8 mouse cellular contexts compared by ENCODE assay signal in genomic region chr4:88035361-88035760, GRCm38 (mm10). TPM values are rescaled to one million over a fixed set of nuclear protein-coding genes. Genes with fewer than 3 reads are reported as not detected.
A peak's percentile ranks its signal among the peaks of the same experiment; 100 is the strongest.
DNase-seq lines count a peak whose midpoint lies in the region; ATAC-seq and TF ChIP-seq lines count a peak whose summit lies in the region.

No protein-coding gene starts in this region.

- no peak for TF ChIP-seq POLR2A in heart, adult 2 months (IDR thresholded peaks at IDR 0.05; ENCODE audit: insufficient read depth, low read depth, low read length)
- no peak for TF ChIP-seq POLR2A in limb, embryonic 14.5 days (IDR thresholded peaks at IDR 0.05; ENCODE audit: borderline replicate concordance, extremely low read depth, insufficient read depth, insufficient read length)

- WGBS in heart, adult 2 months, result under 1% methylated on average over 11 of the region's 11 CpGs
- under 1% methylated on average over 11 of the region's 11 CpGs for WGBS in intestine, postnatal 0 days
- WGBS in limb, embryonic 14.5 days, result 1% methylated on average over 11 of the region's 11 CpGs
- under 1% methylated on average over 11 of the region's 11 CpGs for WGBS in midbrain, embryonic 14.5 days
- WGBS in stomach, embryonic 16.5 days, result under 1% methylated on average over 11 of the region's 11 CpGs

- no peaks in the 10 kb centered on the region; the same call in 1 of the 2 replicates for H3K36me3 ChIP-seq in heart, adult 2 months (ENCODE audit: control insufficient read depth, insufficient read depth, low read length)
- no peaks in the 10 kb centered on the region for H3K36me3 ChIP-seq in intestine, postnatal 0 days (ENCODE audit: control insufficient read depth, insufficient read depth)
- no peaks in the 10 kb centered on the region for H3K36me3 ChIP-seq in limb, embryonic 14.5 days (ENCODE audit: control insufficient read depth, insufficient read depth, low read length)
- no peaks in the 10 kb centered on the region for H3K36me3 ChIP-seq in midbrain, embryonic 14.5 days (ENCODE audit: control insufficient read depth, insufficient read depth, low read length)
- H3K36me3 ChIP-seq in stomach, embryonic 16.5 days (ENCODE audit: control insufficient read depth, insufficient read depth, low read length), result no peaks in the 10 kb centered on the region

- no peaks in the 10 kb centered on the region for H3K9me3 ChIP-seq in intestine, postnatal 0 days (ENCODE audit: control insufficient read depth)
- H3K9me3 ChIP-seq in limb, embryonic 14.5 days (ENCODE audit: control insufficient read depth, low read length), result no peaks in the 10 kb centered on the region
- no peaks in the 10 kb centered on the region for H3K9me3 ChIP-seq in midbrain, embryonic 14.5 days (ENCODE audit: control insufficient read depth, low read length)
- H3K9me3 ChIP-seq in stomach, embryonic 16.5 days (replicated peaks; ENCODE audit: control insufficient read depth, low read length), result no peaks in the 10 kb centered on the region

- no peak overlapping the region for H3K4me3 ChIP-seq in heart, adult 2 months
- H3K4me3 ChIP-seq in intestine, postnatal 0 days (ENCODE audit: low read depth, low read length), result peak overlapping the region; percentile 13; the same call in 1 of the 2 replicates
- H3K4me3 ChIP-seq in limb, embryonic 14.5 days (replicated peaks; ENCODE audit: low read length), result peak overlapping the region; percentile 15
- H3K4me3 ChIP-seq in midbrain, embryonic 14.5 days (replicated peaks; ENCODE audit: low read depth, low read length), result peak overlapping the region; percentile 19
- H3K4me3 ChIP-seq in stomach, embryonic 16.5 days (replicated peaks; ENCODE audit: low read length), result peak overlapping the region; percentile 30

- no peak overlapping the region for H3K27ac ChIP-seq in heart, adult 2 months
- no peak overlapping the region for H3K27ac ChIP-seq in intestine, postnatal 0 days (ENCODE audit: low read depth, low read length)
- H3K27ac ChIP-seq in limb, embryonic 14.5 days (replicated peaks; ENCODE audit: low read depth, low read length), result no peak overlapping the region
- H3K27ac ChIP-seq in midbrain, embryonic 14.5 days (replicated peaks; ENCODE audit: low read depth, low read length), result no peak overlapping the region
- H3K27ac ChIP-seq in stomach, embryonic 16.5 days (ENCODE audit: low read length), result no peak overlapping the region

- peak; percentile 62 for DNase-seq in testis, postnatal 10 days (ENCODE audit: low spot score)
- DNase-seq in testis, postnatal 14 days (ENCODE audit: low spot score), result no peak
- DNase-seq in cerebellum, postnatal 10 days, result peak; percentile 79 to 84
- peak; percentile 36 for DNase-seq in heart, adult 2 months
- peak; percentile 60 for DNase-seq in limb, embryonic 14.5 days (ENCODE audit: low spot score)
- DNase-seq in midbrain, embryonic 14.5 days, result peak; percentile 90

- H3K4me1 ChIP-seq in heart, adult 2 months (ENCODE audit: control insufficient read depth, insufficient read depth, low read length), result peaks cover 5% of the 10 kb centered on the region; the same call in 1 of the 2 replicates
- peaks cover 4% of the 10 kb centered on the region; the same call in 1 of the 2 replicates for H3K4me1 ChIP-seq in intestine, postnatal 0 days (replicated peaks; ENCODE audit: control insufficient read depth, insufficient read depth, low read length)
- peaks cover 10% of the 10 kb centered on the region for H3K4me1 ChIP-seq in limb, embryonic 14.5 days (ENCODE audit: control insufficient read depth, insufficient read depth, low read length)
- peaks cover 13% of the 10 kb centered on the region for H3K4me1 ChIP-seq in midbrain, embryonic 14.5 days (ENCODE audit: control insufficient read depth, insufficient read depth, low read length)
- peaks cover 2% of the 10 kb centered on the region; the same call in 1 of the 2 replicates for H3K4me1 ChIP-seq in stomach, embryonic 16.5 days (ENCODE audit: control insufficient read depth, insufficient read depth, low read length)

- no peaks in the 10 kb centered on the region for H3K79me2 ChIP-seq in heart, adult 2 months (replicated peaks; ENCODE audit: control insufficient read depth, insufficient read depth, low read length)

- intact Hi-C loops in heart, adult 2 months (cut with DNase I), result loop anchor here (1.0 to 10.0 kb wide), 3 partner anchors 267 to 679 kb away; no protein-coding TSS in a partner anchor

- no peak for ATAC-seq in intestine, postnatal 0 days
- ATAC-seq in limb, embryonic 14.5 days (ENCODE audit: low FRiP score, low read depth), result no peak
- no peak for ATAC-seq in midbrain, embryonic 14.5 days (ENCODE audit: low FRiP score, low TSS enrichment)
- ATAC-seq in stomach, embryonic 16.5 days (ENCODE audit: insufficient read depth, low FRiP score), result no peak

- TF ChIP-seq CTCF in heart, adult 2 months (IDR thresholded peaks at IDR 0.05), result peak; percentile 82
- peak; percentile 88 for TF ChIP-seq CTCF in intestine, postnatal 0 days (IDR thresholded peaks at IDR 0.05; ENCODE audit: low read depth)

- H3K9ac ChIP-seq in heart, adult 2 months (ENCODE audit: low read depth, low read length), result no peak overlapping the region
- no peak overlapping the region for H3K9ac ChIP-seq in intestine, postnatal 0 days (ENCODE audit: low read depth, low read length)
- H3K9ac ChIP-seq in limb, embryonic 14.5 days (ENCODE audit: low read depth, low read length, severe bottlenecking), result no peak overlapping the region
- no peak overlapping the region for H3K9ac ChIP-seq in midbrain, embryonic 14.5 days (replicated peaks; ENCODE audit: low read length)
- no peak overlapping the region for H3K9ac ChIP-seq in stomach, embryonic 16.5 days (ENCODE audit: low read length)

- no peak for TF ChIP-seq EP300 in heart, adult 2 months (IDR thresholded peaks at IDR 0.05; ENCODE audit: insufficient read depth, low read depth, low read length)

- no peaks in the 10 kb centered on the region for H3K27me3 ChIP-seq in heart, adult 2 months (ENCODE audit: control insufficient read depth, insufficient read depth, low read length)
- no peaks in the 10 kb centered on the region for H3K27me3 ChIP-seq in intestine, postnatal 0 days (replicated peaks; ENCODE audit: control insufficient read depth, insufficient read depth, low read length)
- no peaks in the 10 kb centered on the region for H3K27me3 ChIP-seq in limb, embryonic 14.5 days (ENCODE audit: control insufficient read depth, insufficient read depth, low read length)
- 0 out of 2 replicates have a peak, but pooled peaks cover 8% of the 10 kb centered on the region for H3K27me3 ChIP-seq in midbrain, embryonic 14.5 days (ENCODE audit: control insufficient read depth, insufficient read depth, low read length)
- no peaks in the 10 kb centered on the region for H3K27me3 ChIP-seq in stomach, embryonic 16.5 days (ENCODE audit: control insufficient read depth, insufficient read depth, low read length)

- peak overlapping the region; percentile 94 for H3K4me2 ChIP-seq in intestine, postnatal 0 days (replicated peaks; ENCODE audit: low read depth)
- peak overlapping the region; percentile 47 for H3K4me2 ChIP-seq in limb, embryonic 14.5 days (replicated peaks; ENCODE audit: low read depth, low read length, severe bottlenecking)
- H3K4me2 ChIP-seq in midbrain, embryonic 14.5 days (ENCODE audit: low read length), result peak overlapping the region; percentile 86
- H3K4me2 ChIP-seq in stomach, embryonic 16.5 days (ENCODE audit: low read depth, low read length), result peak overlapping the region; percentile 96

RNA-seq across cellular contexts. Expression of gene Mllt3, which starts 2.2 kb away (rescaled TPM):
- 10 to 100 TPM; 11.0 to 15.2 TPM for total RNA-seq in heart, adult 2 months (2021)
- polyA plus RNA-seq in heart, adult 2 months (2012; rRNA removed), result 3.8 and 7.3 TPM in 2 replicates
- polyA plus RNA-seq in intestine, postnatal 0 days (2015; fragmentation: Nextera tagmentation; extraction: Ambion mirVana), result 17.5 and 20.0 TPM in 2 replicates
- 22.2 and 23.4 TPM in 2 replicates for polyA plus RNA-seq in limb, embryonic 14.5 days (2012; rRNA removed)
- 41.3 and 41.6 TPM in 2 replicates for polyA plus RNA-seq in limb, embryonic 14.5 days (2014; fragmentation: Nextera tagmentation; extraction: Ambion mirVana)
- polyA plus RNA-seq in midbrain, embryonic 14.5 days (2014; fragmentation: Nextera tagmentation; extraction: Ambion mirVana), result 85.0 and 104 TPM in 2 replicates
- polyA plus RNA-seq in stomach, embryonic 16.5 days (2015; fragmentation: Nextera tagmentation; extraction: Ambion mirVana), result 33.0 and 41.5 TPM in 2 replicates

RNA-seq across cellular contexts. Expression of gene Focad, which starts 59.1 kb away (rescaled TPM):
- 10 to 100 TPM; 12.7 to 15.3 TPM for total RNA-seq in heart, adult 2 months (2021)
- 9.5 and 16.0 TPM in 2 replicates for polyA plus RNA-seq in heart, adult 2 months (2012; rRNA removed)
- polyA plus RNA-seq in intestine, postnatal 0 days (2015; fragmentation: Nextera tagmentation; extraction: Ambion mirVana), result 3.8 and 4.8 TPM in 2 replicates
- polyA plus RNA-seq in limb, embryonic 14.5 days (2012; rRNA removed), result 14.6 and 15.7 TPM in 2 replicates
- polyA plus RNA-seq in limb, embryonic 14.5 days (2014; fragmentation: Nextera tagmentation; extraction: Ambion mirVana), result 18.2 and 19.5 TPM in 2 replicates
- polyA plus RNA-seq in midbrain, embryonic 14.5 days (2014; fragmentation: Nextera tagmentation; extraction: Ambion mirVana), result 12.2 and 17.3 TPM in 2 replicates
- 14.9 and 16.2 TPM in 2 replicates for polyA plus RNA-seq in stomach, embryonic 16.5 days (2015; fragmentation: Nextera tagmentation; extraction: Ambion mirVana)
